Mouse (Mus musculus) cerebellum, postnatal 10 days (tissue): ENCODE measurements around the gene Sec24d.

Experiments
- DNase-seq, 2 experiments: peaks; one replicate each; pipeline ENCODE4 v3.0.0; 2021; ENCODE audit warnings: mixed read lengths in 2 of 2

The Sec24d gene

GRCm38 (mm10) chr3:123301521-123301920, 34.3 kb downstream of the Sec24d start:
- no peak for DNase-seq

DNA sequence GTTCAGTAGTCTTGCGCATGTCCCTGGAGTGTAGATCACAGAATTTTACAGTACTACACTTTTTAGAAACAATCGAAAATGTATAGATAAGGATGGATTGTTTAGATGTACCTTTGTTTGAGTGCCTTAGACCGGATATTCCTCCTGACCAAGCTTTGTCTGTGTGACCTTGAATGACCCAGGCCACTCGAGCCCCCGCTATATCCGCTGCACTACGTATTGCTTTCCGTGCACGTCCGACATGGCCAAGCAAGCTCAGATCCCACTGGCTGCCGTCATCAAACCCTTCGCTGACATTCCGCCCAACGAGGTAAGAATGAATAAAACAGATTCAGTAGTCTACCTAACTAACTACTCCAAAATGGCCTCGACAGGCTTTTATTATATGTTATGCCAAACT, 38.4 kb downstream of the Sec24d start:
- no peak for DNase-seq

DNA sequence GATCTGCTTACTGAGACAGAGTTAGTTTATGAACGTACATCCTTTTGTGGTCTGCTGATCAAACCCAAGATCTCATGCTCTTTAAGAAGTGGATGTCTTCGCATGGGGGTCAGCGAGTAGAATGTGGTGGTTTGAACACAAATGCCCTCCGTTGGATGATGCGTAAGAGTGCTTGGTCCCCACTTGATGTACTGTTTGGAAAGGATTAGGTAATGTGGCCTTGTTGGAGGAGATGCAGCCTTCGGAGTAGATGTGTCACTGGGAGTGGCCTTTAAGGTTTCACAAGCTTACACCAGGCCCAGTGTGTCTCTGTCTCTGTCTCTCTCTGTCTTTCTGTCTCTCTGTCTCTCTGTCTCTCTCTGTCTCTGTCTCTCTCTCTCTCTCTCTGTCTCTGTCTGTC, 40.2 kb downstream of the Sec24d start:
- DNase-seq = no peak

DNA sequence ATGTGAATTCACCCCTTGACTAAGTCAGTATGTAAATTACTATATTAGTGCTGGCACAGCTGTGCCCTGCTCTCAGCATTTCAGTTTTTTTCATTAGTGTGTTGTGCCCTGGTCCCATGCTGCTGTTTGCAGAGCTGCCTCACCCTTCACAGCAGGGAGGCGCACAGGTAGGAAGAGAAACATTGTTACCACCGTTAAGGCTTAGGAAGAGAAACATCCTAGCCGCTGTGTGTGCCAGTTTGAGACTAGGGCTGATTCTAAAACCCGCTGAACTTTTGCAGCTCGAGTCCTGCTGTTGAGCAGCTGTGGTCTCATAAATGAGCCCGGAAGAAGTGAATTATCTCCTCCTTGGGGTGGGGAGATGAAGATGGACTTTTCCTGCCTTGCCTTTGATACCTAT, 41.9 kb downstream of the Sec24d start:
- DNase-seq = no peak

- DNase-seq = no peak
These were observed 45.3 kb downstream of the Sec24d start for GRCm38 (mm10) chr3:123312477-123313062.

GRCm38 (mm10) chr3:123313477-123313876, 46.2 kb downstream of the Sec24d start:
- no peak for DNase-seq

GRCm38 (mm10) chr3:123313920-123314614, 46.8 kb downstream of the Sec24d start:
- peak in 1 of 2 experiments; percentile 25 for DNase-seq

DNA sequence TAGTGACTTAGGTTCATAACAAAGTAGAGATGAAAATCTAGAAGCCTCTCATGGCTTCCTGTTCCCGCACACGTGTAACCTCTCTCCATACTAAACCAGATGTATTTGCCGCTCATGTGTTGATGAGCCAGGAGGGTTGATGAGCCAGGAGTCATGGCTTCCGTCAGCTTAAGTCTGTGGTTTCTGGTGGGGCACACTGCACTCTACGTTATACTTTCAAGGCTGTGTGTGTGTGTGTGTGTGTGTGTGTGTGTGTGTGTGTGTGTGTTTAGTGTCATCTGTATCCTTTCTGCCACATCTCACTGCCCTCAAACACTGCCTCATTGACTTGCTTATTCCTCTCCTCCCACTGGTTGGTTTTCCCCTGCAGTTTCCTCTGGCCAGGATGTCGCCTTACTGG, 48.8 kb downstream of the Sec24d start:
- DNase-seq = no peak

- DNase-seq = no peak
These were observed 49.8 kb downstream of the Sec24d start for GRCm38 (mm10) chr3:123317081-123317480.

DNA sequence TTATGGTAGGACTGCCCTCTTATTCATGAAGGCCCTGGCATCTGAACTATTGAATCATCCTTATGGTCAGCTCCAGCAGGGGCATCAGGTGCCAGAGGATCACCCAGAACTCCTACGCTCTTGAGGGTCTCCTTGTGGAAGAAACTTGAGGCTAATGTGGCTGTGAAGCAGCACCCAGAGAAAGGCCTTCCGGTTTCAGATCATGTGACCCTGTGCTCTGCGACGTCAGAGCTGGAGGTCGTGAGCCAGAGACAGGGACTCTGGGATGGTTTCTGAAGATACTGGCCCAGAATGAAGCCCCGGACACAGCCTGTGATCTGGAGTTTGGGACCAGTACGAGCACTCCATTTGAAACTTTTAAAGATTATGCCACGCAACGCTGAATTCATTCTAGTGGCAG, 53.1 kb downstream of the Sec24d start:
- no peak for DNase-seq

GRCm38 (mm10) chr3:123321612-123322011, 54.4 kb downstream of the Sec24d start:
- DNase-seq = no peak

DNA sequence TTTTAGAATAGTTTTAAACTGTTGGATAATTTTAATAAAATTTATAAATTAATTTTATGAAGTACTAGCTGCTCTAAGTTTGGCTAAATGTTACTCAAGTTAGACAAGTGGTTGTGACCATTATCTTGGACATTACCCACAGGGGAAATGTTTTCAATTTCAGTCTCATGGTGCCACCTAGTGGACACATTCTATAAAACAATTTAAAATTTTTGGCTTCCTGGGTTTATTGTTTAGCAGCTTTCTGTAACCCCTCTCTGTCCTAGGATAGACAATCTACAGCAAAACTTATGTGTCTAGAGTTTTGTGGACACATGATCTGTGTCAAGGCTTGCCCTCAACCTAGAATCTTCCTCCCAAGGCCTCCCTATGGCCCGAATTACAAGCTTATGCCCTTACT, 54.9 kb downstream of the Sec24d start:
- DNase-seq = peak; percentile 45 to 82

DNA sequence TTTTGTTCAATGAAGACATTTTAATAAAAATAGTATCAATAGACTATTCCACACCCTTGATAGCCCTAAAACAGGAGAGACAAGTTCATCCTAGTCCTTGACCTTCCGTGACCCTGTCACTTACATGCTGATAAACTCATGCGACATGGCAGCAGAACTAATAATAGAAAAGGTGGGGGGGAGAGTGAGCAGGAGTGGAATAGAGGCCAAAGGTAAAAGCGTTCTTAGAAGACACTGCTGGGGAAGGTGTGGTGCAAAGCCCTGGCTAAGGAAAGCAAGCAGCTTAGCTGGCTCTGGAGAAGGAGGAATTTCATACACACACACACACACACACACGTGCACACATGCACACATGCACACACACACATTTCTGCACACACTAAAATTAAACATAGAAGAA, 57.1 kb downstream of the Sec24d start:
- DNase-seq = no peak

GRCm38 (mm10) chr3:123329251-123329650, 62.0 kb downstream of the Sec24d start:
- peak in 1 of 2 experiments; percentile 19 for DNase-seq

DNA sequence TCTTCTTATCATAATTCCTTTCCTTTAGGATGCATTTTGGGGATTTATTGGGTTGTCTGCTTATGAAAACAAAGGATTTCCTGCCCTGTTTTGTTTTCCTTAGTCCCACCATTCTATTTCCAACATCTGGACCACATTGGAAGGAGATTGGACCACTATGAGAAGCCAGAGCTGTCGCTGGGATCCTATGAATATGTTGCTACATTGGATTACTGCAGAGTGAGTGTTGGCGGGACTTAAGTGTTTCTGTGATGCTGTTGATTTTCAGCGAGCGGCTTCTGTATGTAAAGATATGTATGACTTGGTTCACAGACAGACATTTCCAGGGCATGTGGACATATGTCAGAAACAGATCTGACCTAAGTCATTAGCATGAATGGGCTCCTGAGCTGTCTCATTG, 63.0 kb downstream of the Sec24d start:
- DNase-seq = no peak

DNA sequence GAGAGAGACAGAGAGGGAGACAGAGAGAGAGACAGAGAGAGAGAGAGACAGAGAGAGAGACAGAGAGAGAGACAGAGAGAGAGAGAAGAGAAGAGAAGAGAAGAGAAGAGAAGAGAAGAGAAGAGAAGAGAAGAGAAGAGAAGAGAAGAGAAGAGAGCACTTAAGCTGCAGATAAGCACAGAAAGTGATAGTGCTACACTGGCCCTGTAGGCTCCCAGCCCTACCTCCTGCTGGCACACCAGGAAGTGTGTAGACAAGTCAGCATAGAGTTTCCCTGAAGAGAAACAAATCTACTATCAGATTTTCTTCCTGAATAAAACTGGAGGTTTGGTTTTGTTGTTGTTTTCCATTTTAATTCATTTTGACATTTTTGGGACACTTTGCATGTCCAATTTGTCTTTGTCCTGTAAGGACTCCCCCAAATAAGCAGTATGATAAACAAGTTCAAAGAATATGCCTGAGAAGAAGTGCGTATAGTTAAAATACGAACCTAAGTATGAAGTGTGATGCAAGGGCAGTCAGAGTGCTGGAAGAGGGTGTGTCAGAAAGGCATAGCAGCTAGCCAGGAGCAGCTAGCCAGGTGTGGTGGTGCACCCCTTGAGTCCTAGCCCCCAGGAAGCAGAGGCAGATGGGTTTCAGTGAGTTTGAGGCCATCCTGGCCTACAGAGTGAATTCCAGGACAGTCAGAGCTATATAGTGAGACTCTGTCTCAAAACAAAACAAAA, 65.2 kb downstream of the Sec24d start:
- DNase-seq = no peak

DNA sequence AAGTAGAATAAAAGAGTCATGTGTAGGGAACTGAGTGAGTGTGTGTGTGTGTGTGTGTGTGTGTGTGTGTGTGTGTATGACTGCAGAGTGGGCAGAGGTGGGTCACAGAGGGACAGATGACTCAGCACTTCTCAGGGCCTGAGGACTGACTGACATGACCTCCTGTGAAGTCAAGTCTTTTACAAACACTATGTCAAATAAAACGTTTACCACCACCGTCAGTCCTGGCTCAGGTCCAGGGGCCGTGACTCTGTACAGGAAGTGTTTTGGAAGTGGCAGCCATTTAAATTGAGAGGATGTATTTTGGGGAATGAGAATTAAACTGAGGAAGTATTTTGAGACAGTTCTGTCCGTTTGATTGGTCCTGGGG, 65.8 kb downstream of the Sec24d start:
- no peak for DNase-seq

DNA sequence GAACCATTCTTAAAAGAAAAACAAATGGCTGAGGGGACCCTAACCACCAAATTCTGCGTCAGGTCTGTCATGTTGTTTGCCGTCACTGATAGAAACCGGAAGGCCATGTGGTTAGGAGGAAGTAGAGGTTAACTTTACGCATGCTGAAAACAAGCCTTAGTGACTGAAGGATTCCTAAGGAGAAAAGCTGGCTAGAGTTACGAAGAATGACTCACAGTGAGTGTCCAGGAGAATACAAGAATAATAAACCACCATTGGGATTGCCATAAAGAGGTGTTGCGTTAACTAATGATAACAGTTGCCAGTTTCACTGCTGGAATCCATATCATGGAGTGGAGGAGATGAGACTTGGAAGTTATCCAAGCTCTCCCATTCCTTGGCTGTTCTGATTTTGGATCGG, 67.7 kb downstream of the Sec24d start:
- peak; percentile 9 to 25 for DNase-seq

DNA sequence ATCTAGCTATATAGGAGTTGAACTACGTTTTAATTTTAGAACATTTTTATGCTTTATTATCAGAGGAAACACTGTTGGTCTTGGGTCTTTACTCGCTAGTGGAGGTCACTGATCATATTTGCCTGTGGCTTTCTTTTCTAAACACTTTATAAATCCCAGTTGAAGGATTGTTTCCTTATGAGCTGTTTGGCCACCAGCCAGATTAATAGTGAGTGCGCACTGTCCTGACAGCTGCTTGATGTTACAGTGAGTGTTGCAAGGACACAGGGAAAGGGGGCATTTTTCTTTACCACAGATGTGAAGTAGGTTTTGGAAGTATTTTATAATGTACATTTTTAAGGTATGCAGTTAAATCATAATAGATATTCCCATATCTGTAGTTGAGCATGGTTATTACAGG, 68.2 kb downstream of the Sec24d start:
- DNase-seq = peak; percentile 19 to 38

- no peak for DNase-seq
These were observed 69.2 kb downstream of the Sec24d start for GRCm38 (mm10) chr3:123336455-123336854.

GRCm38 (mm10) chr3:123336951-123337350, 69.7 kb downstream of the Sec24d start:
- DNase-seq = no peak

DNA sequence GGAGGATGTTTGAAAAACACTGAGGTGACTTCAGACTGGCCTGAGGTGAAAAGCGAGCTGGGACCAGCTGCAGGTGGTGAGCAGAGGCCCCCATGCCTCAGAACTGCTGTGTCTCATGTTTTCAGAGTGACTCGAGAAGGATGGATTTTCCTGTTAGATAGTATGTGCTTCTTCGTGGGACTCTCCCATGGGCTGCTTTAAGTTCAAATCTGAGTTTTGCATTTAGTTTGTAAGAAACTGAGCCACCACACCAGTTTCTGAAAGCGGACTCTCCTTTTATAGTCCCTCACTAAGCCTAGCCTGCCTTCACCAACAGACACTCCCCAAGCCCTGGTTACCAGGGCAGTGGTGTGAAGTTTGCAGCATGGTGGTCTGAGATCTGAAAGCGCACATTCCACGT, 70.6 kb downstream of the Sec24d start:
- DNase-seq = no peak

DNA sequence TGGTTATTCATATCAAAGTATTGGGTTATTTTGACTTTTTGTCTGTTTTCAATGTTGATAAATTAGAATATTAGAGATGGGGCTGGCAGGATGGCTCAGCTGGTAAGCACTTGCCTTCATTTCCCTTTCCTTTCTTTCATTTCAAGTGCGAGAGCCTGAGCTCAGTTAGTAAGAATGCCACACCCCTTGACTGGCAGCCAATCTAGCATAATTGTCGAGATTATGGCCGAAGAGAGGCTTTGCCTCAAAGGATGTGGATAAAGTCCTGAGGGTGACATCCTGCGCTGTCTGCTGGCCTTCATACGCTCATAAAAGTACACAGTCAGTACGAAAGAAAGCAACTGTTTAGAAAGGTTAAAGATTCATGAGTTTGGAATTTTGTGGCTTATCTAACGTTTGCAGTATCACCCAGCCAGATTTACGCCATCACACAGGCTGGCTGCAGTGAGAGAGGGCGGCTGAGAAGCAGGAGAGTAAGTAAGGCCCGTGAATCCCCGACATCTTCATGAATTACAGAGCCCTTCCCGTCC, 71.5 kb downstream of the Sec24d start:
- no peak for DNase-seq

GRCm38 (mm10) chr3:123341049-123341448, 73.8 kb downstream of the Sec24d start:
- DNase-seq = no peak
